Mouse (Mus musculus): Measurements from ENCODE around the gene Kiss1r. TPM values are rescaled to one million over a fixed set of nuclear protein-coding genes. Genes with fewer than 3 reads are reported as not detected.

The Kiss1r gene
- polyA plus RNA-seq (2011; ENCODE audit: insufficient read depth, insufficient read length, low read depth, missing spikeins), result 0.25 and 1.2 TPM in 2 replicates

GRCm38 (mm10) chr10:79916808-79917531, at the start of gene Kiss1r:
Kiss1r (plus strand) TSS chr10:79916971.
- Histone ChIP-seq H3K9me3 (replicated peaks; ENCODE audit: control insufficient read depth, insufficient read depth, low read length, poor library complexity, severe bottlenecking) (no peaks in the 10 kb centered on the region), H3K27me3 (ENCODE audit: control insufficient read depth, insufficient read depth, low read length, poor library complexity, severe bottlenecking) (no peaks in the 10 kb centered on the region), H3K4me1 (ENCODE audit: control insufficient read depth, insufficient read depth, low read length) (peaks cover 7% of the 10 kb centered on the region), H3K9ac (ENCODE audit: low read depth, poor library complexity, severe bottlenecking) (peak within 1 kb of the TSS; percentile 73), H3K4me3 (ENCODE audit: low read depth, low read length) (peak within 1 kb of the TSS; percentile 74), H3K27ac (ENCODE audit: insufficient read depth, low read length) (no peak within 1 kb of the TSS), H3K36me3 (ENCODE audit: control insufficient read depth, insufficient read depth, low read length, poor library complexity, severe bottlenecking) (no peaks in the 10 kb centered on the region)
- no peak for TF ChIP-seq EP300 (IDR thresholded peaks at IDR 0.05; ENCODE audit: insufficient read depth, low read depth, low read length)
- TF ChIP-seq CTCF (IDR thresholded peaks at IDR 0.05; ENCODE audit: low read depth, low read length), result no peak
- TF ChIP-seq POLR2A (IDR thresholded peaks at IDR 0.05; ENCODE audit: insufficient read depth, low read length), result peak; percentile 34

GRCm38 (mm10) chr10:79871845-79872244, 44.9 kb upstream of the Kiss1r start:
- no peaks in the 10 kb centered on the region for H3K36me3 ChIP-seq (ENCODE audit: control insufficient read depth, insufficient read depth, low read length, poor library complexity, severe bottlenecking)
- TF ChIP-seq EP300 (IDR thresholded peaks at IDR 0.05; ENCODE audit: insufficient read depth, low read depth, low read length) (no peak), CTCF (IDR thresholded peaks at IDR 0.05; ENCODE audit: low read depth, low read length) (no peak), POLR2A (IDR thresholded peaks at IDR 0.05; ENCODE audit: insufficient read depth, low read length) (no peak)
- no peaks in the 10 kb centered on the region for H3K9me3 ChIP-seq (replicated peaks; ENCODE audit: control insufficient read depth, insufficient read depth, low read length, poor library complexity, severe bottlenecking)
- no peak overlapping the region for H3K27ac ChIP-seq (ENCODE audit: insufficient read depth, low read length)
- no peaks in the 10 kb centered on the region for H3K27me3 ChIP-seq (ENCODE audit: control insufficient read depth, insufficient read depth, low read length, poor library complexity, severe bottlenecking)
- no peak overlapping the region for H3K4me3 ChIP-seq (ENCODE audit: low read depth, low read length)
- H3K4me1 ChIP-seq (ENCODE audit: control insufficient read depth, insufficient read depth, low read length), result peaks cover 2% of the 10 kb centered on the region
- no peak overlapping the region for H3K9ac ChIP-seq (ENCODE audit: low read depth, poor library complexity, severe bottlenecking)

GRCm38 (mm10) chr10:79872862-79873261, 43.9 kb upstream of the Kiss1r start:
- TF ChIP-seq EP300 (IDR thresholded peaks at IDR 0.05; ENCODE audit: insufficient read depth, low read depth, low read length) (no peak), POLR2A (IDR thresholded peaks at IDR 0.05; ENCODE audit: insufficient read depth, low read length) (no peak), CTCF (IDR thresholded peaks at IDR 0.05; ENCODE audit: low read depth, low read length) (no peak)
- Histone ChIP-seq H3K36me3 (ENCODE audit: control insufficient read depth, insufficient read depth, low read length, poor library complexity, severe bottlenecking) (no peaks in the 10 kb centered on the region), H3K4me3 (ENCODE audit: low read depth, low read length) (no peak overlapping the region), H3K27me3 (ENCODE audit: control insufficient read depth, insufficient read depth, low read length, poor library complexity, severe bottlenecking) (no peaks in the 10 kb centered on the region), H3K9ac (ENCODE audit: low read depth, poor library complexity, severe bottlenecking) (no peak overlapping the region), H3K4me1 (ENCODE audit: control insufficient read depth, insufficient read depth, low read length) (peaks cover 2% of the 10 kb centered on the region), H3K27ac (ENCODE audit: insufficient read depth, low read length) (no peak overlapping the region), H3K9me3 (replicated peaks; ENCODE audit: control insufficient read depth, insufficient read depth, low read length, poor library complexity, severe bottlenecking) (no peaks in the 10 kb centered on the region)

GRCm38 (mm10) chr10:79873313-79873712, 43.5 kb upstream of the Kiss1r start:
- no peaks in the 10 kb centered on the region for H3K9me3 ChIP-seq (replicated peaks; ENCODE audit: control insufficient read depth, insufficient read depth, low read length, poor library complexity, severe bottlenecking)
- H3K4me1 ChIP-seq (ENCODE audit: control insufficient read depth, insufficient read depth, low read length), result peaks cover 2% of the 10 kb centered on the region
- no peak overlapping the region for H3K27ac ChIP-seq (ENCODE audit: insufficient read depth, low read length)
- H3K27me3 ChIP-seq (ENCODE audit: control insufficient read depth, insufficient read depth, low read length, poor library complexity, severe bottlenecking), result no peaks in the 10 kb centered on the region
- H3K4me3 ChIP-seq (ENCODE audit: low read depth, low read length), result no peak overlapping the region
- no peak for TF ChIP-seq CTCF (IDR thresholded peaks at IDR 0.05; ENCODE audit: low read depth, low read length)
- TF ChIP-seq EP300 (IDR thresholded peaks at IDR 0.05; ENCODE audit: insufficient read depth, low read depth, low read length), result no peak
- TF ChIP-seq POLR2A (IDR thresholded peaks at IDR 0.05; ENCODE audit: insufficient read depth, low read length), result no peak
- 0 out of 2 replicates have a peak overlapping the region, but pooled peaks have one; percentile 66 for H3K9ac ChIP-seq (ENCODE audit: low read depth, poor library complexity, severe bottlenecking)
- no peaks in the 10 kb centered on the region for H3K36me3 ChIP-seq (ENCODE audit: control insufficient read depth, insufficient read depth, low read length, poor library complexity, severe bottlenecking)

GRCm38 (mm10) chr10:79873715-79874289, 43.0 kb upstream of the Kiss1r start:
- Histone ChIP-seq H3K27ac (ENCODE audit: insufficient read depth, low read length) (no peak overlapping the region), H3K27me3 (ENCODE audit: control insufficient read depth, insufficient read depth, low read length, poor library complexity, severe bottlenecking) (no peaks in the 10 kb centered on the region), H3K36me3 (ENCODE audit: control insufficient read depth, insufficient read depth, low read length, poor library complexity, severe bottlenecking) (no peaks in the 10 kb centered on the region), H3K9ac (ENCODE audit: low read depth, poor library complexity, severe bottlenecking) (peak overlapping the region; percentile 66), H3K9me3 (replicated peaks; ENCODE audit: control insufficient read depth, insufficient read depth, low read length, poor library complexity, severe bottlenecking) (no peaks in the 10 kb centered on the region), H3K4me1 (ENCODE audit: control insufficient read depth, insufficient read depth, low read length) (peaks cover 2% of the 10 kb centered on the region), H3K4me3 (ENCODE audit: low read depth, low read length) (peak overlapping the region; percentile 77)
- TF ChIP-seq POLR2A (IDR thresholded peaks at IDR 0.05; ENCODE audit: insufficient read depth, low read length) (no peak), EP300 (IDR thresholded peaks at IDR 0.05; ENCODE audit: insufficient read depth, low read depth, low read length) (no peak), CTCF (IDR thresholded peaks at IDR 0.05; ENCODE audit: low read depth, low read length) (no peak)
